Mouse (Mus musculus): ENCODE results near the gene Cab39l. TPM values are rescaled to one million over a fixed set of nuclear protein-coding genes. Genes with fewer than 3 reads are reported as not detected.

The Cab39l gene
- polyA plus RNA-seq, 1 experiment from 2014 or later, result 47.7 TPM

GRCm38 (mm10) chr14:59632067-59632466 is 191.3 kb downstream of the Cab39l start:
- no peak overlapping the region for H3K4me2 ChIP-seq (ENCODE audit: low read depth, low read length, severe bottlenecking)
- no peak overlapping the region for H3K9ac ChIP-seq (ENCODE audit: low read length)
- H3K9me3 ChIP-seq (ENCODE audit: control insufficient read depth, low read length), result no peaks in the 10 kb centered on the region
- no peaks in the 10 kb centered on the region; the same call in 1 of the 2 replicates for H3K36me3 ChIP-seq (ENCODE audit: control insufficient read depth, insufficient read depth, low read length)
- no peak for DNase-seq (ENCODE audit: low spot score)
- H3K4me1 ChIP-seq (replicated peaks; ENCODE audit: control insufficient read depth, insufficient read depth, low read length), result no peaks in the 10 kb centered on the region
- H3K27ac ChIP-seq (ENCODE audit: low read depth, low read length), result no peak overlapping the region
- no peak for ATAC-seq (replicated peaks; ENCODE audit: low FRiP score)
- H3K4me3 ChIP-seq (ENCODE audit: low read depth, low read length), result no peak overlapping the region
- WGBS, result 96% methylated on average over 6 of the region's 6 CpGs
- H3K27me3 ChIP-seq (ENCODE audit: control insufficient read depth, insufficient read depth, low read length), result no peaks in the 10 kb centered on the region

- Histone ChIP-seq H3K27ac (ENCODE audit: low read depth, low read length) (no peak overlapping the region), H3K4me2 (ENCODE audit: low read depth, low read length, severe bottlenecking) (no peak overlapping the region), H3K27me3 (ENCODE audit: control insufficient read depth, insufficient read depth, low read length) (no peaks in the 10 kb centered on the region), H3K9ac (ENCODE audit: low read length) (no peak overlapping the region), H3K36me3 (ENCODE audit: control insufficient read depth, insufficient read depth, low read length) (no peaks in the 10 kb centered on the region; the same call in 1 of the 2 replicates), H3K4me3 (ENCODE audit: low read depth, low read length) (no peak overlapping the region), H3K9me3 (ENCODE audit: control insufficient read depth, low read length) (no peaks in the 10 kb centered on the region), H3K4me1 (replicated peaks; ENCODE audit: control insufficient read depth, insufficient read depth, low read length) (no peaks in the 10 kb centered on the region)
- DNase-seq (ENCODE audit: low spot score) (peak; percentile 42), ATAC-seq (replicated peaks; ENCODE audit: low FRiP score) (no peak; the same call in 1 of the 2 replicates)
- 64% methylated on average over 5 of the region's 5 CpGs for WGBS
These were observed 192.6 kb downstream of the Cab39l start for GRCm38 (mm10) chr14:59633295-59633898.

- Histone ChIP-seq H3K27me3 (ENCODE audit: control insufficient read depth, insufficient read depth, low read length) (no peaks in the 10 kb centered on the region), H3K9me3 (ENCODE audit: control insufficient read depth, low read length) (no peaks in the 10 kb centered on the region), H3K4me3 (ENCODE audit: low read depth, low read length) (no peak overlapping the region), H3K4me1 (replicated peaks; ENCODE audit: control insufficient read depth, insufficient read depth, low read length) (no peaks in the 10 kb centered on the region), H3K9ac (ENCODE audit: low read length) (no peak overlapping the region), H3K36me3 (ENCODE audit: control insufficient read depth, insufficient read depth, low read length) (no peaks in the 10 kb centered on the region; the same call in 1 of the 2 replicates), H3K27ac (ENCODE audit: low read depth, low read length) (no peak overlapping the region), H3K4me2 (ENCODE audit: low read depth, low read length, severe bottlenecking) (no peak overlapping the region)
- WGBS, result 65% methylated on average over 9 of the region's 9 CpGs
- no peak for ATAC-seq (replicated peaks; ENCODE audit: low FRiP score)
- DNase-seq (ENCODE audit: low spot score), result peak; percentile 49
These were observed 193.2 kb downstream of the Cab39l start for GRCm38 (mm10) chr14:59633988-59634387.

Other genes with a start within 250 kb of the Cab39l start
- gene Rcbtb1, start 239.8 kb upstream of the Cab39l start, polyA plus RNA-seq (2014; fragmentation: Nextera tagmentation; extraction: Ambion mirVana), result 133 and 148 TPM in 2 replicates
- 0.23 TPM in 1 of 2 replicates, not detected in the other for gene Gm6904, start 180.8 kb upstream of the Cab39l start, polyA plus RNA-seq (2014; fragmentation: Nextera tagmentation; extraction: Ambion mirVana)
- not detected in 2 replicates for gene Phf11a, start 143.4 kb upstream of the Cab39l start, polyA plus RNA-seq (2014; fragmentation: Nextera tagmentation; extraction: Ambion mirVana)
- 0.21 and 0.33 TPM in 2 replicates for gene Phf11b, start 99.6 kb upstream of the Cab39l start, polyA plus RNA-seq (2014; fragmentation: Nextera tagmentation; extraction: Ambion mirVana)
- 0.24 and 0.35 TPM in 2 replicates for gene Phf11d, start 75.5 kb upstream of the Cab39l start, polyA plus RNA-seq (2014; fragmentation: Nextera tagmentation; extraction: Ambion mirVana)
- gene Phf11c, start 45.6 kb upstream of the Cab39l start, polyA plus RNA-seq (2014; fragmentation: Nextera tagmentation; extraction: Ambion mirVana), result 0.67 and 0.76 TPM in 2 replicates
- 12.5 and 12.7 TPM in 2 replicates for gene Setdb2, start 88 bp upstream of the Cab39l start, polyA plus RNA-seq (2014; fragmentation: Nextera tagmentation; extraction: Ambion mirVana)
- 25.6 and 26.2 TPM in 2 replicates for gene Cdadc1, start 157.0 kb downstream of the Cab39l start, polyA plus RNA-seq (2014; fragmentation: Nextera tagmentation; extraction: Ambion mirVana)
- gene Shisa2, start 184.3 kb downstream of the Cab39l start, polyA plus RNA-seq (2014; fragmentation: Nextera tagmentation; extraction: Ambion mirVana), result 54.3 and 55.5 TPM in 2 replicates